31 mouse cellular contexts compared by ENCODE assay signal in genomic region chr15:93402730-93403129, GRCm38 (mm10).
"Had no signal": no experiment of that assay in that cellular context is flagged by ENCODE, and none has a peak within 500 bp of the region (broad histone marks: within the 10 kb centered on the region; RNA-seq: fewer than 3 reads in every experiment).

No protein-coding gene starts in this region.

- H3K27ac ChIP-seq: heart, embryonic 10.5 days; heart, embryonic 13.5 days; heart, embryonic 15.5 days; hindbrain, embryonic 10.5 days; hindbrain, embryonic 12.5 days; hindbrain, embryonic 13.5 days; hindbrain, embryonic 14.5 days; hindbrain, embryonic 15.5 days; hindbrain, postnatal 0 days; intestine, embryonic 15.5 days; kidney, embryonic 15.5 days; kidney, postnatal 0 days; layer of hippocampus, adult 2 months; left cerebral cortex, adult 2 months had no signal

- H3K9ac ChIP-seq: heart, embryonic 12.5 days; heart, embryonic 13.5 days; heart, embryonic 15.5 days; hindbrain, embryonic 12.5 days; hindbrain, embryonic 13.5 days; hindbrain, embryonic 14.5 days; hindbrain, embryonic 15.5 days; intestine, embryonic 15.5 days; kidney, embryonic 15.5 days had no signal

- H3K36me3 ChIP-seq: heart, embryonic 13.5 days; heart, embryonic 15.5 days; hindbrain, embryonic 12.5 days; hindbrain, embryonic 13.5 days; hindbrain, embryonic 15.5 days; intestine, embryonic 15.5 days had no signal

- DNase-seq: heart, postnatal 10 days; heart, postnatal 14 days; heart, postnatal 36 days; heart, postnatal 4 days; kidney, adult 11 months; kidney, adult 18-20 months; kidney, adult 2 months; kidney, adult 8-10 months; kidney, adult 9 months; kidney, postnatal 10 days; kidney, postnatal 14 days; kidney, postnatal 25 days; kidney, postnatal 36 days; kidney, postnatal 4 days; layer of hippocampus, adult 9-11 months; layer of hippocampus, postnatal 36 days had no signal

- H3K27me3 ChIP-seq: heart, embryonic 12.5 days; heart, embryonic 13.5 days; heart, embryonic 15.5 days; hindbrain, embryonic 12.5 days; hindbrain, embryonic 13.5 days; hindbrain, embryonic 15.5 days; intestine, embryonic 15.5 days; kidney, embryonic 15.5 days had no signal

- H3K9me3 ChIP-seq: heart, embryonic 10.5 days; heart, embryonic 12.5 days; heart, embryonic 13.5 days; heart, embryonic 15.5 days; hindbrain, embryonic 10.5 days; hindbrain, embryonic 12.5 days; hindbrain, embryonic 13.5 days; hindbrain, embryonic 15.5 days; intestine, embryonic 15.5 days; kidney, embryonic 15.5 days had no signal

- H3K4me3 ChIP-seq: heart, embryonic 10.5 days; heart, embryonic 12.5 days; heart, embryonic 13.5 days; heart, embryonic 15.5 days; hindbrain, embryonic 10.5 days; hindbrain, embryonic 12.5 days; hindbrain, embryonic 13.5 days; hindbrain, embryonic 15.5 days; intestine, embryonic 15.5 days; kidney, embryonic 15.5 days; layer of hippocampus, adult 2 months; left cerebral cortex, adult 2 months had no signal
